Mouse (Mus musculus) olfactory bulb, adult 2 months (tissue): Measurements from ENCODE around the gene 2410131K14Rik. TPM values are rescaled to one million over a fixed set of nuclear protein-coding genes. Genes with fewer than 3 reads are reported as not detected.

Experiments
- H3K27ac ChIP-seq: fragments of 200-500 bp; 2 replicates; pipeline ENCODE4 v1.5.1; 2012; ENCODE audit warnings: low read depth, low read length; ENCODE audit not compliant: insufficient read depth
- H3K4me1 ChIP-seq: fragments of 200-500 bp; 2 replicates; pipeline ENCODE4 v1.6.1; 2012; ENCODE audit warnings: low read length; ENCODE audit not compliant: control insufficient read depth, insufficient read depth
- H3K4me3 ChIP-seq: fragments of 200-500 bp; 2 replicates; pipeline ENCODE4 v1.5.1; 2012; ENCODE audit warnings: mild to moderate bottlenecking, low read depth, low read length, moderate library complexity; ENCODE audit not compliant: insufficient read depth
- CTCF ChIP-seq: fragments of 200-500 bp; IDR thresholded peaks from 2 replicates; pipeline ENCODE4 v1.5.1; 2012; ENCODE audit warnings: low read depth, mild to moderate bottlenecking, low read length, moderate library complexity; ENCODE audit not compliant: insufficient read depth
- POLR2A ChIP-seq: fragments of 200-500 bp; IDR thresholded peaks from 2 replicates; pipeline ENCODE4 v1.6.1; 2012; ENCODE audit warnings: mild to moderate bottlenecking, low read depth, low read length, moderate library complexity; ENCODE audit not compliant: insufficient read depth
- WGBS: fragments of 180-500 bp; shearing (Covaris S2); methylation state at CpG from one replicate; pipeline ENCODE4 v1.1.7; 2018; 5-methylcytosine and 5-hydroxymethylcytosine counted together
- polyA plus RNA-seq: library from polyadenylated mRNA; stranded (reverse); fragments of >200 nt; gene quantifications from 2 replicates; pipeline ENCODE4 v1.2.4, GENCODE M21; 2012; ENCODE audit warnings: low replicate concordance; ENCODE audit not compliant: missing spikeins, insufficient read depth, insufficient read length

Gene 2410131K14Rik
- polyA plus RNA-seq, 1 experiment, result not detected

DNA sequence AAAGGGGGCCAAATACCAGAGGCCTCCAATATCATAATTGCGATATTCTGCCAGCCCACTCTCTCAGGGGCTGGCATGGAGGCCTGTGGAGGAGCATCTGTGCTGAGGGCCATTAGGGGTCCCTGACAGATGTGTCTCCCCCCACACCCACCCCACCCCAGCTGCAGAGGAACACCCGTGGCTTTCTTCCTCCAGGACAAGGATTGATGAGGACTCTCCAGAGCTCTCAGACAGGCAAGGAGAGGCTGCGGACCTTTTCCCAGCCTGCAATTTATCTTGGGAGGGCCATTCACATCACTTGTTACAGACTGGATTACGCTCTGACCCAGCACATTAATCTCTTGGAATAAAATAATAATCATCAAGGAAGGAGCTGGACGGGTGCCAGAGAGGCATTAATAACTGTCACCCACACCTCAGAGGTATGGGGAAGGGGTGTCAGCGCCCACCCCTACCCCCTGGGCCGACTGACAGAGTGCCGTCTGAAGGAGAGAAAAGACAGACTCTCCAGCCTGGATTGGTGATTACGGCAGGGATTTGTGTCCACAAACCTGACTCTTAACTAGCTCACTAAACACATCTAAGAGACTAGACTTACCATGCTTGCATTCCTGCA lies 21.8 kb upstream of the 2410131K14Rik start:
- Histone ChIP-seq H3K27ac (no peak overlapping the region), H3K4me3 (no peak overlapping the region), H3K4me1 (no peaks in the 10 kb centered on the region)
- WGBS, result 80% methylated on average over 9 of the region's 9 CpGs
- TF ChIP-seq CTCF (no peak), POLR2A (no peak)

DNA sequence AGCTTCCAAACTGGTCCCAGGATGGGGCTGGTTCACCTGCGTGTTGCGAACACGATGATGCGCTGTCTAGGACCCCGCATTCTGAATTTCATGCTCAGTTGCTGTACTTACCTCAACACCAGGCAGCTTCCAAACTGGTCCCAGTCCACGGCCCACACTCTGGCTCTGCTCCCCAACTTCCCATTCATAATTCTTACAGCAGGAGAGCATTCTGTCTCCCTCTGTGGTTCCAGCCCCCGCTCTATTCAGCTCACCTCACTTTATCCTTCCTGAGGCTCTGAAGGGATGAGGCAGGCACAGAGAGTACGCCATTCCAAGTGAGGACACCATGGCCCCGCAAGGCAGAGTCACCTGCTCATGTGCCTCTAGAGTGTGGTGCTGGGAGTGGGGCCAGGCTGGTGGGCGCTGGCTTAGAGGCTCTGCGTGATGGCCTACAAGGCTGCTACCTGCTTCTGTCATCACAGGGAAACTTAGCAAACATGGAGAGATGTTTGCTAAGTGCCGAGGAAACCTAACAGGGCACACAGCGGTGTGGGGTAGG lies 14.9 kb upstream of the 2410131K14Rik start:
- H3K4me1 ChIP-seq, result no peaks in the 10 kb centered on the region
- no peak overlapping the region for H3K4me3 ChIP-seq
- no peak for TF ChIP-seq POLR2A
- no peak for TF ChIP-seq CTCF
- WGBS, result 95% methylated on average over 13 of the region's 13 CpGs
- H3K27ac ChIP-seq, result no peak overlapping the region

GRCm38 (mm10) chr5:118236891-118237290 lies 8.1 kb upstream of the 2410131K14Rik start:
- Histone ChIP-seq H3K4me1 (peaks cover 2% of the 10 kb centered on the region; the same call in 1 of the 2 replicates), H3K4me3 (no peak overlapping the region), H3K27ac (no peak overlapping the region)
- WGBS, result 90% methylated on average over 12 of the region's 12 CpGs
- TF ChIP-seq CTCF (no peak), POLR2A (no peak)

- Histone ChIP-seq H3K4me3 (no peak overlapping the region), H3K27ac (no peak overlapping the region), H3K4me1 (peaks cover 6% of the 10 kb centered on the region; the same call in 1 of the 2 replicates)
- 79% methylated on average over 12 of the region's 12 CpGs for WGBS
- TF ChIP-seq POLR2A (no peak), CTCF (no peak)
Observed at GRCm38 (mm10) chr5:118239671-118240070, 5.4 kb upstream of the 2410131K14Rik start.

- 4% methylated on average over 15 of the region's 15 CpGs for WGBS
- H3K4me1 ChIP-seq, result peaks cover 12% of the 10 kb centered on the region
- TF ChIP-seq POLR2A (no peak), CTCF (no peak)
- peak overlapping the region; percentile 73 for H3K4me3 ChIP-seq
- peak overlapping the region; percentile 28; the same call in 1 of the 2 replicates for H3K27ac ChIP-seq
Observed at GRCm38 (mm10) chr5:118245606-118246308, 730 bp downstream of the 2410131K14Rik start.

GRCm38 (mm10) chr5:118247378-118247777 lies 2.4 kb downstream of the 2410131K14Rik start:
- Histone ChIP-seq H3K4me3 (no peak overlapping the region), H3K27ac (no peak overlapping the region), H3K4me1 (peaks cover 19% of the 10 kb centered on the region)
- no peak for TF ChIP-seq CTCF
- no peak for TF ChIP-seq POLR2A
- 93% methylated on average over 8 of the region's 8 CpGs for WGBS

GRCm38 (mm10) chr5:118250987-118251386 lies 6.0 kb downstream of the 2410131K14Rik start:
- Histone ChIP-seq H3K4me3 (no peak overlapping the region), H3K4me1 (peaks cover 13% of the 10 kb centered on the region), H3K27ac (no peak overlapping the region)
- TF ChIP-seq CTCF, result no peak
- 47% methylated on average over 7 of the region's 7 CpGs for WGBS

GRCm38 (mm10) chr5:118253551-118253950 lies 8.5 kb downstream of the 2410131K14Rik start:
- WGBS, result 91% methylated on average over 3 of the region's 3 CpGs
- Histone ChIP-seq H3K4me3 (no peak overlapping the region), H3K27ac (no peak overlapping the region), H3K4me1 (peaks cover 8% of the 10 kb centered on the region)
- TF ChIP-seq CTCF, result no peak
- TF ChIP-seq POLR2A, result no peak

GRCm38 (mm10) chr5:118256981-118257380 lies 12.0 kb downstream of the 2410131K14Rik start:
- TF ChIP-seq CTCF (no peak), POLR2A (no peak)
- H3K4me3 ChIP-seq, result no peak overlapping the region
- 95% methylated on average over 4 of the region's 4 CpGs for WGBS
- peaks cover 6% of the 10 kb centered on the region for H3K4me1 ChIP-seq
- H3K27ac ChIP-seq, result no peak overlapping the region

GRCm38 (mm10) chr5:118259152-118259551 lies 14.1 kb downstream of the 2410131K14Rik start:
- Histone ChIP-seq H3K4me3 (no peak overlapping the region), H3K4me1 (peaks cover 6% of the 10 kb centered on the region), H3K27ac (no peak overlapping the region)
- TF ChIP-seq CTCF (no peak), POLR2A (no peak)
- WGBS, result 38% methylated on average over 6 of the region's 6 CpGs
